Mouse (Mus musculus): ENCODE measurements around the gene Nisch.

The Nisch gene

DNA sequence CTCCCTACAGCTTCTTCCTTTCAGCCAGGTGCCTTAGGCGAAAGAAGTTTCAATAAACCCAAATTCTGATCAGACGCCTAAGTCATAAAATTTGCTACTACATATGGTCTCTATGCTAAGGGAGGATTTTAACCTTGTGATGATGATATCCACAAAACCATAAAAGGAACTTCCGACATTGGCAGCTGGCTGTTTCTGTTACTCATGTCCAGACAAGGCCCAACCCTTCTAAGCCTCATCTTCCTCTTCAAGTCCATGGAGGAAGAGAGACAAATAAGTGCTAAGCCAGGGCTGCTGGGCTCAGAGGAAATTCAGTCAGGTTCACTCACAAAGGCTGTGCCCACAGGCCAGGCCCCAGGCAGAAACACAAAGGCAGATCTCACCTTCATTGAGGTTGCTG is 27.4 kb downstream of the Nisch start:
- DNase-seq, result no peak

DNA sequence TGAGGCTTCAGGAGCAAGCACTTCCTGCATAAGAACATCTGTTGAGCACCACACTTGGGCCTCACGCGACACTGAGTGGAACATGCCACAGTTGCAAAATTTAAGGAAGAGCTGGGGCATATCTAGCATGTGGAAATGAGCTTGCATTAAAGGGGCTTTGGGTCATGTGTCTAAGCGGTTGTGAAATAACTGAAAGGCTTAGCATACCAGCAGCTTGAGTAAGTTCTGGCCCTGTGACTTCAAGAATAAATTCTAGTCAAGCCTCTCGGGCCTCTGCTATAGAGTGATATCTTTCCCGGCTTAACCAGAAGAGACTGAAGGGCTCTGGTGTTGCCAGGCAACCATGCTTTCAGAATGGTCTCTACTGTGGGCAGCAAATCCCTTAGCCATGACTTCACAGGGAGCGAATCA is 28.0 kb downstream of the Nisch start:
- no peak for DNase-seq

DNA sequence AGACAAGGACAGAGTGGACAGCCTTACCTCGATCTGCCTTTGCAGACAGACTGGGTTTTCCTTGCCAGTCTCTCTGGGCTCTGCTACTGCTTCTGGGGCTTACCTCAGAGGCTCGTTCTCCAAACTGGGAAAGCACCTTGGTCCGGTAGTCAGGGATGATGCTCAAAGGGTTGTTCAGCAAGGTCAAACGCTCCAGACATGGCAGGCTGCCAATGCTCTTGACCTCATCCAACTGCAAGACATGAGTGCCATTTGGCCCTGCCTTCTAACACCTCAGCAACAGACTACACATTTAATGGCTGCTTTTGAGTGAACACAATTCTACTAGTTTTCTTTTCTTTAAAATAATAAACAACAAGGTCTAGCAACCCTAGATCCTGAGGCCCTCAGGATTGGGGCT is 30.1 kb downstream of the Nisch start:
- no peak for DNase-seq

DNA sequence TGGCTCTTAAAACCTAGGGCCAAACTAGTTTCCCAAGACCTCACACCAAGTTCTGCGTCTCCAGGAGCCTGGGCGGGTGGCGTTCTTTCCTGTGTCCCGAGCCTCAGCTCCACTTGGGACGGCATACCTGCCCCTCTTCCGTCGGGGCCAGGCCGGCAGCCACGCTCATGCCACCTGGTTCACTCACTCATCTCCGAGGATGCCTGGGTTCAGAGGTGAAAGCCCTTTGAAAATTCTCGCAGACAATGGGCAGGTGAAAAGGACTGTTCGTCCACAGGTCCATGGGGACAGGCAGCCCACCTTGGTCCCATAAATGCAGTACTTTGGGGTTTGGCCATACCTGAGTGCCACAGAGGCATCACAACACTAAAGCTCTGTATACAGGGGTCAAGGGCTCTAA is 32.6 kb downstream of the Nisch start:
- DNase-seq, result no peak

DNA sequence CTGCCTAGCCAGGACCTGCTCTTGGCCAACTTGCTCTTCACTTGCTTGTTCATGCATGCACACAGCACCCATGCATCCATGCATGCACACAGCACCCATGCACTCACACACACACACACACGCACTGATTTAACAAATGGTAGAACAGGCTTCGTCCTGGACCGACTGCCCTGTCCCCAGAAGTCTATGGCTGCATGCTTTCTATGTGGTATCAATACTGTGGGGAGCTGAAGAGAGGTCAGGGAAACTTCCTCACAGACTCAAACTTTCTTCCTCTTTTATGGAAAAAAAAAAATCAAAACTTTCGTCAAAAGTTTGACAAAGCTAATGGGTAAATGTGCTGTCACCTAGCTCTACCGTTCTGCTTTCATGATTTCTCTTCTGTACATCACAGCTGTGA is 33.2 kb downstream of the Nisch start:
- DNase-seq, result no peak

DNA sequence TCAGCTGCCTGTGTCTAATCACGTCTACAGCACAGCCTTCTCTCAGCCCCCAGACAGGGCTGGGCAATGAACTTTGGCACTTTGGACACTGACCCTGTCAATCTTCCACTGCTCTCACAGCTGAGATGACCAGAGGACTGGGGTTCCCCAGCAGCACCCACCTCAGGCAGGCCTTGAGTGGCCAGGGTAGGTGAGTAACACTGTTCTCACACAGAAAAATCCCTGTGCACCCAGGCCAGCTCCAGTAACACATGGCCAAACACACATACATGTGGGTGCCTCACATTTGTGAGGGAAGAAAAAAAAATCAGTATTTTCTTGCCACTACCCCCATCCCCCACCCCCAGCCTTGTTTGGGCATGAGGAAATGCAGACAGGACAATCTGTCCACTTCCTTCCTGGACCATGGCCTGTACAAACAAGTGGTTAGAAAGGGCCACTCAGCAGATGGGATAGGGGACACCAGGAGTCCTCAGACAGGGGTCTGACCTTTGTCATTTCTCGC is 33.9 kb downstream of the Nisch start:
- no peak for DNase-seq

DNA sequence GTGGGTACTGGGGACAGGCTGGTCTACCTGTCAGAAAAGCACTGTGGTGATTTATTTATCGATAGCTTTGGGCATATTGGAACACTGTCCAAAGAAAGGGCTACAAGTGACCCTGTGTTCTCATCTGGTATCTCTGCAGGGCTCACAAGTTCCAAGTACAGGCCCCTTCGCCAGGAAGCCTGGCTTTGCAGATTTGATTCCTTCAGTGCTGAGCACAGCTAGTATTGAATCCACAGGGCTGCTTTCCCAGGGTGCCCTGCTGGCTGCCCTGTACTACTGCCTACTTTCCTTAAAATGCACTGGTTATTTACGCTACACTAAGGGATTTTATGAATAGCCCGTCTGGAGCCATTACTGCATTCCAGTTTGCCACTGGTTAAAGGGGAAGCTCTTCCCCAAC is 35.2 kb downstream of the Nisch start:
- DNase-seq, result no peak

DNA sequence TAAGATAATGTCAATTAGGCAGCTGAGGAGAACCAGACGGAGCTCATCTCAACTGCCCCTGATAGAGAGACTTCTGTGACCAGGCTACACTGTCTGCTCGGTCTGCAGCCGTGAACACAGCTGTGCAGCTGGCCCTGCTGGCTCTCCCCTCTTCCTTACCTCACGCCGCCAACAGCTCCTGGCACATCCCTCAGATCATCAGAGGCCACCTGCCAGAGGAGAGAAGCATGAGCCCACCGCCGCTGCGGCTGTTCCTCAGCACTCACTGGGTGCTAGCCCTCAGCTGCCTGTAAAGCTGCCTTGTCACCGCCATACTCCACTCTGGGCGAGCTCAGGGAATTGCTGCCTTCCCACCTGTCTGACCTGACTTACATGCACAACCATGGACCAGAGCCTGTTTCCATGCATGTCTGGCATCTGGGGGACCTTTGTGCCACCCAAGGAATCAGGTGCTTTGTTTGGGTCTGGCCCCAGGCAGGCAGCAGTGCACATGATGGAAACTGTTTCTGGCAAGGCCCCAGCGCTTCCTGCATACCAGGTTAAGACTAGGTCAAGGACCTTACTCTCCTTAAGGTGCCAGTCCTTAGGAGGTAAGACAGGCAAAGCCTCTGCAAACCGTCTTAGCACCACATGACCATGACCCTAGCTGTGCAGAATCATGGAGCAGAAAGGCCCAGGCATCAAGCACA is 36.9 kb downstream of the Nisch start:
- no peak for DNase-seq

DNA sequence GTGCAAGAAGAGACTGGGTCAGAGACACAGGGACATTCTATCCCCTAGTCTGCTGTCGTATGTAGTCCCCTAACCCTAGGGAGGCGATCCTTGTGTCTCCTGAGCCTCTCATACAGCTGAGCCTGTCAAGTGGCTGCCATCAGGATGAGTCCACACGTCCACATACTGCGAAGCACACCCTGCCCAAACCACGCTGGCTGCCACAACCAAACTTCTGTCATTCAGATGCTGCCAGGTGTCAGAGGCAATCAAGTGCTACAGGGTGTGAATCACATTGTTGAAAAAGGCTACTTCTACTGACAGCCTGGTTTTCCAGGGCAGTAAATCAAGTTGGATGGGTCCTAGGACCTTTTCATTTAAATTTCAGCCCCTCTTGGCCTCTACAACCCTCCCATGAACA is 39.0 kb downstream of the Nisch start:
- no peak for DNase-seq

DNA sequence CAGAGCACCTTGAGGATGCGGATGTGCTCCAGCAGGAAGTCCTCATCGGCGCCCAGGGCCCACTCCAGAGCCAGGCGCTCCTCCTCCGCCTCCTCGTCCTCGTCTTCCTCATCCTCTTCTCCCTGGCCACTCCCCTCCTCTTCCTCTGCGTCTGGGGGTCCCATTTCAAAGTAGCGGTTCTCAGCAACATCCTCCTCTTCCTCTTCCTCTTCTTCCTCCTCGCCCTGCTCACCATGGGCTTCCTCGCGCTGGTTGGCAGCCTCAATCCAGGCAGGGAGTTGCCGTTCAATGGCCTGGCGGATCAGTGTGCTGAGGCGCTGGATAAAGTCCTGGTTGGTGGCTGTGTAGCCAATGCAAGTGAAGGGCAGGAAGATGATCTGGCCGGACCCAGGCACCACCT is 39.5 kb downstream of the Nisch start:
- no peak for DNase-seq

DNA sequence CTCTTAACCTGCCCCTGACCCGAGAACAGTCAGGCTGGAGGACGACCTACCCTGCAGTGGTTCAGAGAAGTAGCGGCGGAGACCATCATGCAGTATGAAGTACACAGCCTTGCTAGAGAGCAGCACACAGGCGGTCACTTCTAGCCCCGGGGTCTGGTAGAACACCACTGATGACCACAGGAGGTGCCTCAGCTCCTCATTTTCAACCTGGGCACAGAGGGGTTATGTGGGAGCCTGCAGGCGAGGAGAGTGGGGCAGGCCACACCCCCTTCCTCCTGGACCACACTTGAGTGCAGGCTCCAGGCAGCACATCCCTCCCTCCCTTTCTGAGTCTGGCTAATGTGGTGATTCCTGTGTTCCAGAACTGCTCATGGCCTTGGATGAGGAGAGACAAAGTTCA is 43.2 kb downstream of the Nisch start:
- DNase-seq, result no peak

DNA sequence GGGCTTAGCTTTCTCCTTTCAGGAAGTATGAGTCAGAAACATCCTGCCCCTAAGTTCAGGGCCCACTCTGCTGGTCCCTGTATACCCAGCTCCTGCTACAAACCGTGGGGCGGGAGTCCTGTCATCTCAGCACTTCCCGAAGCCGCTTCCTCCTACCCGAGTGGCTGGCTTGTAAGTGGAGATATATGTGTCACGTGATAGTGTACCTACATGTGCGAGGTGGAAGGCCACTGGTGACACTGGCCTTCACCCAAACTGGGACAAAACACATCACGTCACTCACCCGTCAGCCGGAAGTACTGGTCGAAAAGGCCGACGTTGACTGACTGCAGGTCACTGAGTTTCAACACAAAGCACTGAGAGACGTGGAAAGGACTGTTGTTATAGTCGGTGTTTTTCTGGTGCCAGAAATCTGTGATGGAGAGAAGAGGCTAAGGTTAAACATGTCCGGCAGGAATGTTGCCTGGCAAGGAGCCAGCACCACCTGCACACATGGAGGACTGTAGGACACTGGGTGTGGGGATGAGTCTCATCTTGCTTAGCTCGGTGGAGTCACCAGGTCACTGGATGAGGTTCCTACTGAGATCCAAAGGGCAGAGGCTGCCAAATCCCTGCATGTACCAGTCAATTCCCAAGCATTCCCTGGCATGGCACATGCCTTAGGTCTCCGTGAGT is 43.8 kb downstream of the Nisch start:
- DNase-seq, result peak; percentile 68 to 69

DNA sequence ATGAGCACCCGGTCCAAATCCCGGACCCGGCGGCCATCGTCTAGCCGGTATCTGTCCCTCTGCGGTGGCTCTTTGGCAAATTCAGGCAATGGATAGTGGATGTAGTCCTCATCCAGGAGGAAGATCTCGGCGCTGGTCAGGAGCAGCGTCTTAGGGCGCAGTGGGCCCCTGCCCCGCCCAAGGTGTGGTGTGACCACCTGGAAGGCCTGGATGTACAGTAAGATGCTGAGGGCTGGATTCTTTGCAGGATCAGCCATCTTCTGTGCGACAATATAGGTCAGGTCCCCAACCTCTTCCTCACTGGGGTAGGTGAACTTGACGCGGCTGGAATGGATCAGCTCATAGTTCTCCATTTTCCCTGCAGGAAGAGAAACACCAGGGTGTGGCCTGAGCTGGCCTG is 44.9 kb downstream of the Nisch start:
- DNase-seq, result no peak

DNA sequence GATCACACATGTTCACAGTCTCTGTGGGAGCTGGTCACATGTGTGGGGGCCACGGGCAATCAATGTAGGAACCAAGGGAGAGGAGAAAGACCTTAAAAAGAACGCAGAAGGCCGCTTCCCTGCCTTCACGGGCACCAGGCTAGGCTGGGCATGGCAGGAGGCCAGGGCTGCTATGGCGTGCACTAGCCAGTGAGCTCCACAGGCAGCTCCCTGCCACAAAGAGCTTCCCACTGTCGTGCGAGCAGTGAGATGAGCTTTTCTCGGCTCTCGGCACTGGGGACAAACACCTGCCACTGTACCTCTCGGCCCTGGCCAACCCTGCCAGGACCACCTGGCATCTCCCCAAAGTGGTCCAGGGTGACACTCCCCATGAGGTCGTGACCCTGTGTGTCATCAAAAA is 45.4 kb downstream of the Nisch start:
- DNase-seq, result peak; percentile 75 to 77

DNA sequence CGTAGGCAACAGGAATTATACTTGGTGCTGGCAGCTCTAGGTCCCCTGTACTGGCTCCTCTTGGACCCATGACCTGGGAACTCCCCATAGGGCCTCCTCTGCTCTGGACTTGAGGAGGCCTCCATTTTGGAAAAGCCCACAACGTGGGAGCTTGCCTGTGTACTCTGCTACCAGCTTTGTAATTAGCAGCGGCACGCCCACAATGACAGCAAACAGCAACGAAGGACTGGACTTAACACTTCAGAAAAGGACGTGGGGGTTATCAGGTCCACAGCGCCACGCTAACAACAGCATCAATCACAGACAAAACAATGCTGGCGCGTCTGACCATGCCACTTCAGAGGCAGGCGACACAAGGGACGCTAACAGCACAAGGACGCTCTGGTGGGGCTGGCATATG is 45.8 kb downstream of the Nisch start:
- no peak for DNase-seq

DNA sequence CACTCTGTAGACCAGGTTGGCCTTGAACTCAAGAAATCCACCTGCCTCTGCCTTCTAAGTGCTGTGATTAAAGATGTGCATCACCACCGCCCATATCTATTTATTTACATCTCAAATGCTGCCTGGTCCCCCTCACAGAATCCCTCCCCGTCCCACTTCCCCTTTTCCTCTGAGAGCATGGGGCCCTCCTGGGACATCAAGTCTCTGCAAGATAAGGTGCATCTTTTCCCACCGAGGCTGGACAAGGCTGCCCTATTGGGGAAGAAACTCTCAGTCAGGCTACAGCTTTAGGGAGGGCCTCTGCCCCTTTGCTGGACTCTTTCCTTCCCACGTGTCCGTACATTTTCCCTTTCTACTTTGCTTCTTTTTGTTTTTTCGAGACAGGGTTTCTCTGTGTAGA is 47.2 kb downstream of the Nisch start:
- no peak for DNase-seq

DNA sequence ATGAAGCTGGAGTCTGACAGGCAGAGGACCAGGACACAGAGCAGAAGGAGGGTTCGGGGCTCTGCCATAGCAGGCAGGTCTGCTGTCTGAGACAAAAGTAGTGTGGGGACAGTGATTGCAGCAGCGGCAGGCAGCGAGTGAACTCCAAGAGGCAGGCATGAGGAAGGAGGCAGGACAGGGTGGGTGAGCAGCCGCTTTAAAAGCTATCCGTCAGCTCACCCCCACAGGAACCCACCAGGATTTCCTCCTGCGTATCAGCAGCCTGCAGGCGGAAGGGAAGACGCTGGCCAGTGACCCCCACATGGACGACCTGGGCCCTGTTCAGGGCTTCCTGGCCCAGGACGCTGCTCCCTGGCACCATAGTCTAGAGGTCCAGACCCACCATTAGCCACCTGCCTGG is 48.3 kb downstream of the Nisch start, which contains the start of gene Stab1:
TSS of gene Stab1 (minus strand) at position 217 of the 400 bp plus-strand sequence.
- no peak for DNase-seq

DNA sequence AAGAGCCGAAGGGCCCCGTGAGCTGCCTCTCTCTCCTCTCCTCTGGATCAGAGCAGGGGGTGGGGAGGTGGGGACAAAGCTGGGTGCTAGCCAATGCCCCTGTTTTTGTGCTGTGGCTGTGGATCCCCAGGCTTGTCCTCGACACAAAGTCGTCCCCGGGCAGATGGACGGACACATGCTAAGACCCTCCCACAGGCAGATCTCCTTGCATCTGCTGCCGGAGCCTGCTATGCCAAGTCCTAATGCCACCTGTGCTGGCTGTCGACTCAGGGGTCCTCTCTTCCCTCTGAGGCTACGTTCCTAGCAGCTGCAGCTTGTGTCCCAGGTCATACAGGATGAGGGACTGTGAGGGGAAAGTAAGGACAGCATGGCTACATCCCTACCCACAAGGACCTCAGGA is 49.9 kb downstream of the Nisch start:
- peak in 1 of 2 experiments; percentile 32 for DNase-seq

DNA sequence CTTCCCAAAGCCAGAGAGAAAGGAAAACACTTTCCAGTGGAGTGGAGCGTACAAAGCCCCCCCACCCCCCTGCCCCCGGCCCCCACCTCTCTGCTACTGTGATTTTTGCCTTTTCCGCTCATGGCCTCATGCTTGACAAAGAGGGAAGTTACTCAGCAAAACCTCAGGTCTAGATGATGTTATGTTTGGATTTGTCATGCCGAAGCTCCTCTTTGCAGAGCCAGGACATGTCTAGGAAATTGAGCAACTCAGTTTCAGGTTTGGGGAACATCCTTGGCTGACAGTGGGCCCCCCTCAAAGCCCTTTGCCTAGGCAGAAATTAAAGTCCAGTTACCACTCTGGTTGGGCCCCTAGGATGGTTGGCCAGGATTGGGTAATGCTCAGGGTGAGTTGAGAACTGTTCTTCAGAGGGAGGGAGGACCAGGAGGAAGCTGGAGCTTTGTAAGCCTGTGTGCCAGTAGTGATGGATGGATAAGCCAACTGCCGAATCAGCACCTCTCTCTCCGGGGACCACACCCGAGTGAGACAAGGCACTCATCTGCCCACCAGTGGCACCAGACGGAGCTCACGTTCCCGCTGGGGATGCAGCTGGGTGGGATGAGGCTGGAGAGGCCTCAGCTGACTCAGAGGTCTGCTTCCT is 50.6 kb downstream of the Nisch start:
- DNase-seq, result peak in 1 of 2 experiments; percentile 28

DNA sequence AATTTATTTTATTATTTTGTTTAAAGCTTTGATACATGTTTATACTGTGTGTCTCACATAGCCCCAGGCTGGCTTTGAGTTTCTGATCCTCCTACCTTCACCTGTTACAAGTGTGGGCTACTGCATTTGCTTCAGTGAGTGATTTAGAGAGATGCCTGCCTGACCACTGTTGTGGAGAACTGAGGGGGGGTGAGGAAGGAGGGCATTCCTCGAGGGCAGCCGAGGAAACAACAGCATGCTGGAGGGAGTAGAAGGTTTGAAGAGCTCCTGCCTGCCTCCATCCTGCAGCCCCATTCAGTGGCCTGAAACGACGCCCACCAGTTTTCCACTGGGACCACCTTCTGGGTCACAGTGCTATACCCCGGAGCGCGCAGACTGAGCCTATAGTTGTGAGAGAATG is 51.3 kb downstream of the Nisch start:
- DNase-seq, result no peak

DNA sequence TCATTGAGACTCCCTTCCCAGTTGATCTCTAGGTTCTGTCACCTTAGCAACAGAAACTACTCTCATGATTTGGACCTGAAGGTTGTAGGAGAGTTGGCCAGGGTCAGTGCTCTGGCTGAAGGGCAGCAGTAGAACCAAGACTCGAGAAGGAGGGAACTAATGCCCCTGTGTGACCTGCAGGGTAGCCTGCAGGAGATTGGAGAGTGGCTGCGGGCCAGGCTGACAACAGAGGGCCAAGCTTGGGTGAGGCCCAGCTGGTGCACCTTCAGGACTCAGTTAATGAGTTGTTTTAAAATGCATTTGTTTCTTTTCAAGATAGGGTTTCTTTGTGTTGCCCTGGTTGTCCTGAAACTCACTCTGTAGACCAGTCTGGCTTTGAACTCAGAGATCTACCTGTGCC is 51.7 kb downstream of the Nisch start:
- DNase-seq, result peak; percentile 50 to 53

DNA sequence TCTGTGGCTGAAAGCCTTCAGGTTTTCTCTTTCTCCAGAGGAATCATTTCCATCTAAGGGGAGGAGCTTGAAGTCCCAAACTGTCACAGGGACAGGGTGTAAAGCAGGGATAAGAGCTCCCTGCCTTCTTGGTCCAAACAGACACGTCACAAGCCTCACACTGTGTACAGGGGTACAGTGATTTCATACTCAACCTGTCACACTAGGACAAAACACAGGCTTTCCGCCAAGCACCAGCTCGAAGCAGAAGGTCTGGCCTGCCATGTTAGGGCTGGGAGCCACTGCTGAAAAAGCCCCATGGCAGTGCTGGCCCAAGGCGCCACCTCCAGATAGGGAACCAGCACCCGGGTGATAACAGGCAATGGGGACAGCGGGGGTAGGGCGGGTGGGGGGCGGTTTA is 52.7 kb downstream of the Nisch start:
- peak; percentile 73 to 83 for DNase-seq

DNA sequence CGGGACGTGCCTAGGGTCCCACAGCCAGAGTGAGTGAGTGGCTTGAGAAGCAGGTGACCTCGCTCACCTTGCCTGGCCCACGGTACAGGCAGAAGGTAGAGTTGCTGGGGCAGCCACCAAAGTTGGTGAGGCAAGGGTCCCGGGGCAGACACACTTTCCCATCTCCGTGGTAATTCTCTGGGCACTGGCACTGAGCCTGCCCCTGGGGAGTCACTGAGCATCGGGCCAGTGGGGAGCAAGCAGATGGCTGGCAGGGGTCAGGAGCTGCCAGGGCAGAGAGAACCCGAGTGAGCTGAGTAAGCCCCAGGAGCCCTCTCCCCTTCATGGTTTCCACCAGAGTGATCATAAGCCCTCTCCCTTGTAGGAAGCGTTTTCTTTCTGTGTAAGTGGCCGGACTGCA is 55.1 kb downstream of the Nisch start:
- DNase-seq, result peak in 1 of 2 experiments; percentile 45

DNA sequence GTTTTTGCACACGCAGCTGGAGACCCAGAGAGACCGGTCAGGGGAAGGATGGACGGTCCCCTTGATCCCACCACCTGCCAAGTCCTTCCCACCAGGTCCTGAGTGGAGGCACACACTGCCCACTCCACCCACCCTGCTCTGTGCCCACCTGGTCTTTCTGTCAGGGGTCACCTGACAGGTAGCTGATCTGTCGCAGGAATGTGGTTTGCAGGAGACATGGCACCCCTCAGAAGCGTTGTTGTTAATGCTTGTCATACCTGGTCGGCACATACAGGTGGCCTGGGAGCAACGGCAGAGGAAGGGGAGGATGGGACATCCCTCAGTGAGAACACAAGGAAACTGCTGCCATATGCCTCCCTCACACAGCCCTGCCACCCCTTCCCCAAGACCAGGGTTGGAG is 55.6 kb downstream of the Nisch start:
- DNase-seq, result no peak
